Mouse (Mus musculus) left cerebral cortex, postnatal 25 days (tissue): ENCODE results near the gene Card11. TPM values are rescaled to one million over a fixed set of nuclear protein-coding genes. Genes with fewer than 3 reads are reported as not detected.

Experiments used
- DNase-seq, 2 experiments: peaks; one replicate each; pipeline ENCODE4 v3.0.0; 2022; ENCODE audit warnings: low spot score in 2 of 2, mixed read lengths in 1 of 2
- intact Hi-C: fragments of 180-260 bp; cut with DNase I; formaldehyde crosslinking; loops from one replicate; pipeline ENCODE4 v1.15.1; 2025
- total RNA-seq, 2 experiments: library from RNA; stranded (reverse); gene quantifications; 2 replicates each; pipeline ENCODE4 v1.2.3; 2021

The Card11 gene
- total RNA-seq, 2 experiments from 2014 or later = 0.16 TPM; not detected in 1

GRCm38 (mm10) chr5:140858335-140858734 is 142.0 kb downstream of the Card11 start:
- no peak for DNase-seq
- intact Hi-C loops = no loop called here

- intact Hi-C loops = no loop called here
- DNase-seq = no peak
Observed at GRCm38 (mm10) chr5:140857432-140858154, 142.8 kb downstream of the Card11 start.

GRCm38 (mm10) chr5:140855909-140856530 is 144.4 kb downstream of the Card11 start:
- intact Hi-C loops = no loop called here
- DNase-seq = no peak

- no peak for DNase-seq
- intact Hi-C loops = no loop called here
Observed at GRCm38 (mm10) chr5:140854700-140855099, 145.7 kb downstream of the Card11 start.

GRCm38 (mm10) chr5:140853723-140854122 is 146.7 kb downstream of the Card11 start:
- no peak for DNase-seq
- intact Hi-C loops = no loop called here

- DNase-seq = no peak
- intact Hi-C loops = no loop called here
Observed at GRCm38 (mm10) chr5:140852435-140852996, 147.9 kb downstream of the Card11 start.

- intact Hi-C loops = loop anchor here (1.0 to 10.0 kb wide), 5 partner anchors 116 to 1600 kb away; no protein-coding TSS in a partner anchor
- DNase-seq = peak; percentile 54 to 63
Observed at GRCm38 (mm10) chr5:140847300-140847729, 153.1 kb downstream of the Card11 start.

GRCm38 (mm10) chr5:140841942-140842341 is 158.4 kb downstream of the Card11 start:
- intact Hi-C loops = loop anchor here (10.0 kb wide), 1 partner anchor 393 kb away; no protein-coding TSS in a partner anchor

GRCm38 (mm10) chr5:140831064-140831431 is 169.3 kb downstream of the Card11 start:
- no peak for DNase-seq
- intact Hi-C loops = no loop called here

More at GRCm38 (mm10) chr5:140841942-140842341, 158.4 kb downstream of the Card11 start:
- DNase-seq = no peak

GRCm38 (mm10) chr5:140830314-140831063 is 169.9 kb downstream of the Card11 start, which contains the start of gene Gna12:
TSS of gene Gna12 (minus strand) at chr5:140830431.
- DNase-seq = peak; percentile 95 to 100
- intact Hi-C loops = no loop called here

GRCm38 (mm10) chr5:140829911-140830294 is 170.5 kb downstream of the Card11 start:
- intact Hi-C loops = loop anchor here (5.0 kb wide), 3 partner anchors 38 to 78 kb away; no protein-coding TSS in a partner anchor
- peak in 1 of 2 experiments; percentile 27 for DNase-seq

- intact Hi-C loops = loop anchor here (5.0 kb wide), 3 partner anchors 37 to 77 kb away; no protein-coding TSS in a partner anchor
- no peak for DNase-seq
Observed at GRCm38 (mm10) chr5:140829081-140829910, 171.1 kb downstream of the Card11 start.

GRCm38 (mm10) chr5:140828363-140828762 is 172.0 kb downstream of the Card11 start:
- DNase-seq = no peak
- intact Hi-C loops = loop anchor here (5.0 kb wide), 3 partner anchors 36 to 76 kb away; no protein-coding TSS in a partner anchor

GRCm38 (mm10) chr5:140827896-140828295 is 172.5 kb downstream of the Card11 start:
- intact Hi-C loops = loop anchor here (5.0 kb wide), 3 partner anchors 36 to 76 kb away; no protein-coding TSS in a partner anchor
- DNase-seq = no peak

GRCm38 (mm10) chr5:140827413-140827812 is 173.0 kb downstream of the Card11 start:
- intact Hi-C loops = loop anchor here (5.0 kb wide), 3 partner anchors 35 to 75 kb away; no protein-coding TSS in a partner anchor
- DNase-seq = no peak

GRCm38 (mm10) chr5:140826796-140827195 is 173.6 kb downstream of the Card11 start:
- intact Hi-C loops = loop anchor here (5.0 kb wide), 3 partner anchors 34 to 74 kb away; no protein-coding TSS in a partner anchor
- no peak for DNase-seq

- intact Hi-C loops = loop anchor here (5.0 kb wide), 3 partner anchors 34 to 74 kb away; no protein-coding TSS in a partner anchor
Observed at GRCm38 (mm10) chr5:140826118-140826517, 174.3 kb downstream of the Card11 start.

GRCm38 (mm10) chr5:140824126-140824525 is 176.3 kb downstream of the Card11 start:
- DNase-seq = peak in 1 of 2 experiments; percentile 45
- intact Hi-C loops = no loop called here

More at GRCm38 (mm10) chr5:140826118-140826517, 174.3 kb downstream of the Card11 start:
- no peak for DNase-seq
